Mouse (Mus musculus) megakaryocyte, adult 5-6 weeks (primary cell): ENCODE measurements around the gene Gpx4. TPM values are rescaled to one million over a fixed set of nuclear protein-coding genes. Genes with fewer than 3 reads are reported as not detected.
"Not testable (repeated sequence)": the region's sequence is repeated elsewhere in the genome, so short reads cannot be mapped to it uniquely, and the experiment has no call there.

Source experiments
- ATAC-seq: 2 replicates; pipeline ENCODE4 v1.8.0; 2016; ENCODE audit warnings: mild to moderate bottlenecking, inconsistent platforms; ENCODE audit not compliant: poor library complexity, severe bottlenecking
- total RNA-seq, 2 experiments: library from RNA; stranded (forward) in 1 of 2; stranded (reverse) in 1 of 2; fragments of 153-499, 151-499 nt in 1 of 2; fragments of 221-1000, 200-1000 nt in 1 of 2; gene quantifications; 2 replicates each; pipeline versions ENCODE4 v1.2.3 to v1.2.4; 2015 to 2017

Gene Gpx4
- total RNA-seq, 2 experiments from 2014 or later: 303 to 378 TPM

GRCm38 (mm10) chr10:80022806-80023205 is 24.2 kb upstream of the Gpx4 start:
- ATAC-seq: no peak

DNA sequence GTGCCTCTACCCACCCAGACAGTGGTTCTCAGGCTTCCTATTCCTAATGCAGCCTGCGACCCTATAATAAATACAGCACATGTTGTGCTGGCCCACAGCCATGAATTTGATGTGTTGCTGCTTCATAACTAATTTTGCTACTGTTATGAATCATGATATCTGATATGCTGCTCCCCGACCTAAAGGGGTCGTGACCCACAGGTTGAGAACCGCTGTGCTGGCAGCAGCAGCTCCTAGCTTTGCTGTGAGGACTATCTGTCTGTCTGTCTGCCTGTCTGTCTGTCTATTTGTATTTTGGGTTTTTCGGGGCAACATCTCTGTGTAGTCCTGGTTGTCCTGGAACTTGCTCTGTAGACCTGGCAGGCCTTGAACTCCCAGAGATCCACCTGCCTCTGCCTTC is 23.2 kb upstream of the Gpx4 start:
- no peak for ATAC-seq

DNA sequence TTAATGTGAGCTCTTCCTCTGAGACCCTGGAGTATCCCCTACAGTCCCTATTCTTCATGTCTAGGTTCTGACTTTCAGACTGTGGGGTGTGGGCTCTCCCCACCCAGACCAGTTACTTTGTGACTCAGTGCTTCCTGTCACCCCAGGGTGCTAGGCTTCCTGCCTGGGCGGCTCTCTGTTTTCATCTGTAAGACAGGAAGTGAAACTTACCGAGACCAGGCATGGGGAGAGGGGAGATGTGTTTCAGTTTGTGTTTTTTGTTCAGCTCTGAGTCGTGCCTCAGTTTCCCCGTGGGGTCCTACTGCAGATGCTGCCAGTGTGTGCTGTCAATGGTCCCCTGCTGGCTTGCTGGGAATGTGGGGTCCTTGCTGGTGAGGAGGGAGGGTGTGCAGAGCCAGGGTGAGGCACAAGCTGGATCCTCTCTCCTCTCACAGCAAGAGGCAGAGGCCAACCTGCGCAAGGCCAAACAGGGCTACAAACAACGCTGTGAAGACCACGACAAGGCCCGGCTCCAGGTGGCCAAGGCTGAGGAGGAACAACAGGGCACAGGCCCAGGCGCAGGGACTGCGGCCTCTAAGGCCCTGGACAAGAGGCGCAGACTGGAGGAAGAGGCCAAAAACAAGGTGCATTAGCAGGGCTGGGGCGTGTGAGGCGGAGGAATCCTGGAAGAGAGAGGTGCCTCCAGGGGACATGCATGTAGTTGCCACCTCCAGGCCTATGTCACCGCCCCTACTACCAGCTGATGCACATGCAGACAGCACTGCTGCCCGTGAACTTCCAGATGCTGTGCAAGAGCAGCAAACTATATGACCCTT is 22.5 kb upstream of the Gpx4 start:
- peak; percentile 78 for ATAC-seq

- ATAC-seq: no peak
Observed at GRCm38 (mm10) chr10:80025044-80025347, 22.0 kb upstream of the Gpx4 start.

GRCm38 (mm10) chr10:80025463-80025862 is 21.5 kb upstream of the Gpx4 start:
- no peak for ATAC-seq

DNA sequence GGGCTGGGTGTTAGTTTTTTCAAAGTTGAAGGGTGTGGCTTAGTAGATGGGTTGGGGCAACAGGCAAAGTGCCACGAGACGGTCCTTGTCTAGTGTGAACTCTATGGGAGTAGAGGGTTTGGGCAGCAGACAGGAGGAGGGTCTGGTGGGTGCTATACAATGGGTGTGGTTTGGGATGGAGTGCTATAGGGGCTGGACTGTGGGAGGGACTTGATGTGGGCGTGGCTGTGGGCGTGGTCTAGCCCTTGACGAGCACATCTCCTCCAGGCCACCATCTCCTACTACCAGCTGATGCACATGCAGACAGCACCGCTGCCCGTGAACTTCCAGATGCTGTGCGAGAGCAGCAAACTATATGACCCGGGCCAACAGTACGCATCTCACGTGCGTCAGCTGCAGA is 21.1 kb upstream of the Gpx4 start:
- ATAC-seq: peak; percentile 19; the same call in 1 of the 2 replicates

- no peak for ATAC-seq
Observed at GRCm38 (mm10) chr10:80027681-80028520, 19.1 kb upstream of the Gpx4 start.

- ATAC-seq: no peak
Observed at GRCm38 (mm10) chr10:80028521-80028846, 18.5 kb upstream of the Gpx4 start.

GRCm38 (mm10) chr10:80030191-80030590 is 16.8 kb upstream of the Gpx4 start:
- no peak for ATAC-seq

DNA sequence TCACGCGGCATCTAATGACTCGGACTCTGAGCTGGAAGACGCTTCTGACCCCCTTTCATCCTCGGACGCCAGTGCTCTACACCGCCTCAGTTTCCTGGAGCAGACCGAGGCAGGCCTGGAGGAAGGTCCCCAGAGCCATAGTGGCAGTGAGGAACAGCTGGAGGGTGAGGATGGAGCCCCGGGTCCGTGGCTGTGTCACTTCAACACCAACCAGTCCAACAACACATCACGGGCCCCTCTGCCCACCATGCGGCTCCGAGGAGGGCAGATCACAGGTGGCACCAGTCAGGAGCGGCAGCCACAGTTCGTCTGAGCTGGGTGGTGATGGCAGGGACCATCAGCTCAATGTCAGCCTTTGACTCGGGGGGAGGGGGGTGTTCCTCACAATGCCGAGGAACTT is 16.2 kb upstream of the Gpx4 start:
- no peak for ATAC-seq

DNA sequence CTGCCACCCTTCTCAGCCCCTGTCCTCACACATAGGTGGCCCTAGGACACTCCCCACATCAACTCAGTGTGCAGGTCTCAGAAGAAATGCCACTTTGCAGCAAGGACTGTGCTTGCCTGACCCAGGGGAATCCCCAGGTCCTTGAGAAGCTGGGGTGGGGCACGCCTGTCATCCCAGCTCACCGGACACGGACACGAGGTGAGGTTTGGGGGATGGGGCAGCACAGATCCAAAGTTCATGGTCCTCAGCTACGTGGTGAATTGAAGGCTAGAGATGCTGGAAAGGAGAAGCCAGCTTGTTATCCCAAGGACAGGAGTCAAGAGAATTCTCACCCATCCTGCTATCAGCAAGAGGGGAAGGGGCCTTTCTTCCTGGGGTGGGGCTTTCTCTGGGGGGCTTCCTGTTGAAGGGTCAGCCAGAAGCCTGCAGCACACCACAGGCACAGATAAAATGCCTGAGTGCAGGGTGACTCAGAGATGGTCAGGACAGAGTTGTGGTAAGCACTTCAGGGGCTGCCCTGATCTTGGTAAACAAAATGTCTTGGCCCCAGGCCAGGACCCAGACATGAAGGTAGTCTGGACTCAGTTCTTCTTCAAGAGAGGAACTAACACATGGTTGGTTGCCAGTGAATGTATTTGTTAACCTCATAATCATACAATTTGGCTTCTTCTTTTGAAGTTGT is 14.0 kb upstream of the Gpx4 start:
- ATAC-seq: peak; percentile 71

- peak; percentile 38 for ATAC-seq
Observed at GRCm38 (mm10) chr10:80033511-80034391, 13.2 kb upstream of the Gpx4 start.

- no peak for ATAC-seq
Observed at GRCm38 (mm10) chr10:80035148-80035547, 11.8 kb upstream of the Gpx4 start.

DNA sequence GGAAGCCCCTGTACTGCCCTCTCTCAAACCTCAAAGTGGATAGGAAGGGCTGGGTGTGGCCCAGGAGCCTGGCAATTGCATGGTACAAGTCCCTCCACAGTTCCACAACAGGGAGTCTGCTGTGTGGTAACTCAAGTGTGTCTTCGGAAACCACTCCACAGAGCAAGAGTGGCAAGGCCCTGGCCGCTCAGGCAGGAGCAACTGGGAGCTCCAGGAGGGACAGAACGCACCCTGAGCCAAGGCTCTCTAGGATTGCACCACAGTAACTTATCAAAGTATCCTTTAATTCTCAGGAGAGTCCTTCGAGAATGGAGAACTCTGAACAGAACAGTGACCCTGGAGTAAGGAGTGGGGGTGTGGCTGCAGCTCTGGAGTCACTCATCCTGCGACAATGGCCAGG is 11.3 kb upstream of the Gpx4 start:
- ATAC-seq: no peak

- ATAC-seq: no peak
Observed at GRCm38 (mm10) chr10:80036832-80037231, 10.1 kb upstream of the Gpx4 start.

GRCm38 (mm10) chr10:80039559-80039979 is 7.4 kb upstream of the Gpx4 start, which contains the start of gene Polr2e:
Gene Polr2e (minus strand): TSS chr10:80039795.
- peak; percentile 99 for ATAC-seq

GRCm38 (mm10) chr10:80041409-80042060 is 5.4 kb upstream of the Gpx4 start:
- not testable (repeated sequence) for ATAC-seq

- ATAC-seq: no peak
Observed at GRCm38 (mm10) chr10:80044087-80044486, 2.9 kb upstream of the Gpx4 start.

DNA sequence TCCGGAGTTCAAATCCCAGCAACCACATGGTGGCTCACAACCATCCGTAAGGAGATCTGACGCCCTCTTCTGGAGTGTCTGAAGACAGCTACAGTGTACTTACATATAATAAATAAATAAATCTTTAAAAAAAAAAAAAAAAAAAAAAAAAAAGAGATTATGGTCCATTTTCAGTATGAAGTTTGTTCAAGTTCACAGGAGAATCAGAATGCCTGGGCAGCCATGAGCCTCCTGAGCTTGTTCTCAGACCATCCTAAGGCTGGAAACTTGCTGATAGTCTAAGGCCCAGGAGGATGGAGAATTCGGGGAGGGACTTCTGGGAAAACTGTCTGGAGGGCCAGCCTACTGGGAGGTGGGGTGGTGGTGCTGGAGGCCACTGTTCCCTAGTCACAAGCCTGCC is 1.6 kb upstream of the Gpx4 start:
- not testable (repeated sequence) for ATAC-seq

DNA sequence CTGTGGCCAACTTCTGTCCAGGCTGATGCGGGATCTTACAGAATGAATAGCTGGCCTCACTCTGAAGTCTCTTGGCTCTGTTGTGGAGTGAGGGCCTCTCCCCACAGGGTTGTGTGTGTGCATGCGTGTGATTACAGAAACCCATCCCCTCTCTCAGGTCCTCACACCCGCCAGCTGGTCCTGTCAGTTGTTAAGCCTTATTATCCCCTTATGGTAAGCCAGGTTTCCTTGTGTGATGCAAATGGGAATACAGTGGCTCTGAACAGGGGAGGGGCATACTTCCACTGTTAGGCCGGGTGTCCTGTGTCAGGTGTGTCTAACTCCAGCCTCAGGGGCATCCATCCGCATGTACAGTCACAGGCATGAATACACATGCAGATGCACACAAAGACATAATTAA is 1.2 kb upstream of the Gpx4 start:
- no peak for ATAC-seq
